Mouse (Mus musculus): ENCODE results near the gene Pnliprp1. TPM values are rescaled to one million over a fixed set of nuclear protein-coding genes. Genes with fewer than 3 reads are reported as not detected.
A peak's percentile ranks its signal among the peaks of the same experiment; 100 is the strongest.

The Pnliprp1 gene
- 7.8 and 8.1 TPM in 2 replicates for polyA plus RNA-seq (2015; fragmentation: Nextera tagmentation; extraction: Ambion mirVana)

GRCm38 (mm10) chr19:58728445-58729031 lies at the start of gene Pnliprp1:
TSS of gene Pnliprp1 (plus strand) at chr19:58728887.
- ATAC-seq (peak; percentile 66), DNase-seq (ENCODE audit: low spot score) (peak; percentile 55)
- Histone ChIP-seq H3K27me3 (replicated peaks; ENCODE audit: insufficient read depth, low read length) (no peaks in the 10 kb centered on the region), H3K4me1 (ENCODE audit: insufficient read depth, low read depth, low read length) (no peaks in the 10 kb centered on the region), H3K9me3 (ENCODE audit: low read length) (no peaks in the 10 kb centered on the region), H3K9ac (replicated peaks; ENCODE audit: low read depth) (no peak within 1 kb of the TSS), H3K36me3 (ENCODE audit: insufficient read depth, low read length) (no peaks in the 10 kb centered on the region), H3K27ac (ENCODE audit: low read length) (no peak within 1 kb of the TSS), H3K4me3 (ENCODE audit: low read depth, low read length) (no peak within 1 kb of the TSS), H3K4me2 (replicated peaks; ENCODE audit: low read depth, low read length) (no peak within 1 kb of the TSS)
- 23% methylated on average over 5 of the region's 5 CpGs for WGBS
- TF ChIP-seq EP300 (IDR thresholded peaks at IDR 0.05), result no peak
- TF ChIP-seq CTCF (IDR thresholded peaks at IDR 0.05), result no peak

DNA sequence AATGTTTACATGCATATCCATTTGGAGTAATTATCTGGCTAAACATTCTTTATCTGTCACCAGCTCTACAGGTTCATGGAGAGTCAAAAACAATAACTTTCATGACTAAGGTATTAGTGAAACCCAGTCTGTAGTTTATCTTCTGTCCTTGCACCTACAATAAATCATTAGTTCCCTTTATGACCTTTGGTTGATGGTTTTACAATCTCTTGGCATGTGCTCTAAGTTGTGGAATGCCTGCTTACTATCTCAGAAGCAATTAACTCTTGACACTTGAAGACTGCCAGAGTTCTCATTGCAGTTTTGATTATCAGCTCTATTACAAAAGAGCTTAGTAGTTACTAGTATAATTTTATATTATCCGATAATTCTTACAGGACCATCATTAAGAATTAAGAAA lies 39.8 kb upstream of the Pnliprp1 start:
- 74% methylated on average over 1 of the region's 1 CpGs for WGBS
- H3K27ac ChIP-seq (ENCODE audit: low read length), result no peak overlapping the region

DNA sequence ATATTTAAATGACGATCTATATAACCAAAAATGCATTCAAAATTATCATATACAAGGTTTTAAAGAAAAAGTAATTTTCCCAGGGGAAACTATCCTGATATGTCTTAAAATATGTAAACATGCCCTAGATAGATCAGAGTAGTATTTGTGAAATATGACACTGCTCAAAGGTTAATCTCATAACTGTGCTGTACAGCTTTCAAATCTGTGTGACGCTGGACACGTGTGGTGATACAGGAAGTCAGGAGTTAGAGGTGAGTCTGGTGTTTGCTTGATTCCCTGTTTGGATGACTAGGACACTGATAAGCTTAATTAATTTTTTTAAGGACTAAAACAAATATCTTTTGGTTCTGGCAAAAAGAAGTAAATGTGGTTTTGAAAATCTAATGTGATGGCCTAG lies 33.4 kb upstream of the Pnliprp1 start:
- Histone ChIP-seq H3K9ac (replicated peaks; ENCODE audit: low read depth) (no peak overlapping the region), H3K36me3 (ENCODE audit: insufficient read depth, low read length) (no peaks in the 10 kb centered on the region), H3K9me3 (ENCODE audit: low read length) (no peaks in the 10 kb centered on the region), H3K4me3 (ENCODE audit: low read depth, low read length) (no peak overlapping the region), H3K4me2 (replicated peaks; ENCODE audit: low read depth, low read length) (no peak overlapping the region), H3K4me1 (ENCODE audit: insufficient read depth, low read depth, low read length) (no peaks in the 10 kb centered on the region), H3K27ac (ENCODE audit: low read length) (no peak overlapping the region), H3K27me3 (replicated peaks; ENCODE audit: insufficient read depth, low read length) (no peaks in the 10 kb centered on the region)
- ATAC-seq (no peak), DNase-seq (ENCODE audit: low spot score) (no peak)
- TF ChIP-seq CTCF (IDR thresholded peaks at IDR 0.05), result no peak
- WGBS, result 56% methylated on average over 3 of the region's 3 CpGs

More for the DNA sequence above, 39.8 kb upstream of the Pnliprp1 start:
- H3K9me3 ChIP-seq (ENCODE audit: low read length), result no peaks in the 10 kb centered on the region
- no peak for ATAC-seq
- TF ChIP-seq CTCF (IDR thresholded peaks at IDR 0.05) (no peak), EP300 (IDR thresholded peaks at IDR 0.05) (no peak)
- H3K4me2 ChIP-seq (replicated peaks; ENCODE audit: low read depth, low read length), result no peak overlapping the region
- no peak overlapping the region for H3K9ac ChIP-seq (replicated peaks; ENCODE audit: low read depth)
- no peaks in the 10 kb centered on the region for H3K36me3 ChIP-seq (ENCODE audit: insufficient read depth, low read length)
- no peaks in the 10 kb centered on the region for H3K27me3 ChIP-seq (replicated peaks; ENCODE audit: insufficient read depth, low read length)
- no peak for DNase-seq (ENCODE audit: low spot score)
- no peaks in the 10 kb centered on the region for H3K4me1 ChIP-seq (ENCODE audit: insufficient read depth, low read depth, low read length)
- H3K4me3 ChIP-seq (ENCODE audit: low read depth, low read length), result no peak overlapping the region

GRCm38 (mm10) chr19:58696235-58696634 lies 32.5 kb upstream of the Pnliprp1 start:
- DNase-seq (ENCODE audit: low spot score) (peak; percentile 45), ATAC-seq (peak; percentile 68)
- Histone ChIP-seq H3K4me1 (ENCODE audit: insufficient read depth, low read depth, low read length) (no peaks in the 10 kb centered on the region), H3K4me3 (ENCODE audit: low read depth, low read length) (no peak overlapping the region), H3K9me3 (ENCODE audit: low read length) (no peaks in the 10 kb centered on the region), H3K27ac (ENCODE audit: low read length) (no peak overlapping the region), H3K9ac (replicated peaks; ENCODE audit: low read depth) (no peak overlapping the region), H3K36me3 (ENCODE audit: insufficient read depth, low read length) (no peaks in the 10 kb centered on the region), H3K27me3 (replicated peaks; ENCODE audit: insufficient read depth, low read length) (no peaks in the 10 kb centered on the region), H3K4me2 (replicated peaks; ENCODE audit: low read depth, low read length) (no peak overlapping the region)
- 49% methylated on average over 2 of the region's 2 CpGs for WGBS
- TF ChIP-seq CTCF (IDR thresholded peaks at IDR 0.05) (no peak), EP300 (IDR thresholded peaks at IDR 0.05) (no peak)

DNA sequence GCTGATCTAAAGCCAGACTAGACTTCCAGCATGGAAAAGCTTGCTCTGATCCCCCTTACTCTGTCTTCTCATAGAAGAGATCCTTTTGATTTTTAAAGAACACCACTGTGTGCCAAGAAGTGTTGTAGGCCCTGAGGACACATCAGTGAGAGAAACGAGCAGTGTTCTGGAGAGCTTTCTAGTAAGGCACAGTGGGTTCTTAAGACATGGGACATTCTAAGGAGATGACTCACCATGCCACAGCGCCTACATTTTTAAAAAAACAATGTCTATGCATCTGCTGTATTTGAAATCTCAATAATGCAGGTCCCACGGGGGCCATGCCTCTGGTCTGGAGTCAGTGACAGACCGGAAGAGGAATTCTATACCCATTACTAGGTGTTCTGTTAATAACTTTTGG lies 24.1 kb upstream of the Pnliprp1 start:
- no peaks in the 10 kb centered on the region for H3K36me3 ChIP-seq (ENCODE audit: insufficient read depth, low read length)
- H3K9ac ChIP-seq (replicated peaks; ENCODE audit: low read depth), result no peak overlapping the region
- H3K9me3 ChIP-seq (ENCODE audit: low read length), result no peaks in the 10 kb centered on the region
- H3K27me3 ChIP-seq (replicated peaks; ENCODE audit: insufficient read depth, low read length), result no peaks in the 10 kb centered on the region
- H3K4me1 ChIP-seq (ENCODE audit: insufficient read depth, low read depth, low read length), result no peaks in the 10 kb centered on the region
- ATAC-seq, result no peak; the same call in 1 of the 2 replicates
- peak; percentile 50 for DNase-seq (ENCODE audit: low spot score)
- H3K27ac ChIP-seq (ENCODE audit: low read length), result no peak overlapping the region
- TF ChIP-seq CTCF (IDR thresholded peaks at IDR 0.05) (no peak), EP300 (IDR thresholded peaks at IDR 0.05) (peak; percentile 42; the same call in 1 of the 2 replicates)
- no peak overlapping the region for H3K4me2 ChIP-seq (replicated peaks; ENCODE audit: low read depth, low read length)
- H3K4me3 ChIP-seq (ENCODE audit: low read depth, low read length), result no peak overlapping the region
- 62% methylated on average over 4 of the region's 4 CpGs for WGBS

DNA sequence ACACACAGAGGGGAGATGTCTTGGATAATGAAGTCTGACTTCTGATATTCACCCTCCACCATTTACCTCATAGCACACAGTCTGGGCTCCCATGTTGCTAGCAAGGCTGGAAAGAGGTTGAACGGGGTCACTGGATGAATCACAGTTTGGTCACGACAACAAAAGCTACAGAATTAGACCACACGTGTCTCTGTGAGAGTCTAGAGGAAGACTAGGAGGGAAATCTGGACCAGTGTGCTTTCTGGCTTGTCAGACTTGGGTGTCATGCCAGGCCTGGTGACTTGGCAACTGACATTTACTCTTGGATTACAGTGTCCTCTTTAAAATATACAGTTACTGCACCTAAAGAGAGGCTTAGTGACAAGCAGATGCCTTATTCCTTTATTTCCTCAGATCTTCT lies 20.1 kb upstream of the Pnliprp1 start:
- Histone ChIP-seq H3K27ac (ENCODE audit: low read length) (no peak overlapping the region), H3K27me3 (replicated peaks; ENCODE audit: insufficient read depth, low read length) (no peaks in the 10 kb centered on the region), H3K9me3 (ENCODE audit: low read length) (no peaks in the 10 kb centered on the region), H3K9ac (replicated peaks; ENCODE audit: low read depth) (no peak overlapping the region), H3K4me3 (ENCODE audit: low read depth, low read length) (no peak overlapping the region), H3K4me2 (replicated peaks; ENCODE audit: low read depth, low read length) (no peak overlapping the region), H3K36me3 (ENCODE audit: insufficient read depth, low read length) (no peaks in the 10 kb centered on the region), H3K4me1 (ENCODE audit: insufficient read depth, low read depth, low read length) (no peaks in the 10 kb centered on the region)
- TF ChIP-seq EP300 (IDR thresholded peaks at IDR 0.05) (no peak), CTCF (IDR thresholded peaks at IDR 0.05) (no peak)
- DNase-seq (ENCODE audit: low spot score), result no peak
- 52% methylated on average over 3 of the region's 3 CpGs for WGBS
- ATAC-seq, result no peak

GRCm38 (mm10) chr19:58717925-58718324 lies 10.8 kb upstream of the Pnliprp1 start:
- H3K36me3 ChIP-seq (ENCODE audit: insufficient read depth, low read length), result no peaks in the 10 kb centered on the region
- no peaks in the 10 kb centered on the region for H3K9me3 ChIP-seq (ENCODE audit: low read length)
- TF ChIP-seq EP300 (IDR thresholded peaks at IDR 0.05), result no peak
- no peak for TF ChIP-seq CTCF (IDR thresholded peaks at IDR 0.05)
- H3K27me3 ChIP-seq (replicated peaks; ENCODE audit: insufficient read depth, low read length), result no peaks in the 10 kb centered on the region
- no peak overlapping the region for H3K4me2 ChIP-seq (replicated peaks; ENCODE audit: low read depth, low read length)
- H3K27ac ChIP-seq (ENCODE audit: low read length), result no peak overlapping the region
- no peaks in the 10 kb centered on the region for H3K4me1 ChIP-seq (ENCODE audit: insufficient read depth, low read depth, low read length)
- WGBS, result 55% methylated on average over 4 of the region's 4 CpGs
- ATAC-seq, result no peak
- no peak overlapping the region for H3K4me3 ChIP-seq (ENCODE audit: low read depth, low read length)
- H3K9ac ChIP-seq (replicated peaks; ENCODE audit: low read depth), result no peak overlapping the region
- no peak for DNase-seq (ENCODE audit: low spot score)

Measured in lung, postnatal 0 days (tissue).